Mouse (Mus musculus): ENCODE results near the gene Parp2. TPM values are rescaled to one million over a fixed set of nuclear protein-coding genes. Genes with fewer than 3 reads are reported as not detected.
A peak's percentile ranks its signal among the peaks of the same experiment; 100 is the strongest.
"Not testable (repeated sequence)": the region's sequence is repeated elsewhere in the genome, so short reads cannot be mapped to it uniquely, and the experiment has no call there.

Parp2 gene
- polyA plus RNA-seq, 1 experiment from 2014 or later: 66.0 TPM

DNA sequence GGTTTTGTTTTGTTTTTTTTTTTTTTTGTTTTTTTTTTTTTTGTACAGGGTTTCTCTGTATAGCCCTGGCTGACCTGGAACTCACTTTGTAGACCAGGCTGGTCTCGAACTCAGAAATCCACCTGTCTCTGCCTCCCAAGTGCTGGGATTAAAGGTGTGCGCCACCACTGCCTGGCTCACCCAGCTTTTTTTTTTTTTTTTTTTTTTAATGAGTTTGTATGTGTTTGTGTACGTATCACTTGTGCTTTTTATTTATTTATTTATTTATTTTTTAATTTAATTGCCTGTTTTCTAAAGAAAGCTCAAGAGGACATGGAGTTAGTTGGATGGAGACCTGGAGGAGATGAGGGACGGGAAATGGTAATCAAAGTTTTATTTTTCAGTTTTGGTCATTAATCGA lies 1.2 kb upstream of the Parp2 start:
- H3K27me3 ChIP-seq (ENCODE audit: control insufficient read depth, insufficient read depth, low read length); ATAC-seq (ENCODE audit: low FRiP score); H3K9ac ChIP-seq (ENCODE audit: low read depth, low read length): not testable (repeated sequence)

DNA sequence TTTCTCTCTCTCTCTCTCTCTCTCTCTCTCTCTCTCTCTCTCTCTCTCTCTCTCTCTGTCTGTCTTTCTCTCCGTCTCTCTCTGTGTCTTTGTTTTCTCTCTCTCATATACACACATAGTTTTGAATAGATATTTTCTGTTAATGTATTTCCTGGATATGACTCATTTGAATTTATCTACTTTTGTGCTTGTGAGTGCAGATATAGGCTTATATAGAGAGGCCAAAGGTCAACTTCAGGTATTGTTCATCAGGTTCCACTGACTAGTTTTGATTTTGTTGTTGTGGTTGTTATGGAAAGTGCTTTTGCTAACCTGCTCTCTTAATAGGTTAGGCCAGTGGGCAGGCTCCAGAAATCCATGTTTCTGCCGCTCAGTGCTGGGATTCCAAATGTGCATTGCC lies 5.4 kb downstream of the Parp2 start:
- no peaks in the 10 kb centered on the region for H3K4me1 ChIP-seq (replicated peaks; ENCODE audit: control insufficient read depth, insufficient read depth, low read length)
- no peaks in the 10 kb centered on the region for H3K27me3 ChIP-seq (ENCODE audit: control insufficient read depth, insufficient read depth, low read length)
- no peak overlapping the region for H3K9ac ChIP-seq (ENCODE audit: low read depth, low read length)
- H3K4me3 ChIP-seq (ENCODE audit: low read depth, low read length): no peak overlapping the region
- H3K36me3 ChIP-seq (ENCODE audit: control insufficient read depth, insufficient read depth, low read length): peaks cover 4% of the 10 kb centered on the region; the same call in 1 of the 2 replicates
- H3K4me2 ChIP-seq (replicated peaks; ENCODE audit: low read depth, low read length): no peak overlapping the region
- no peak for ATAC-seq (ENCODE audit: low FRiP score)
- H3K27ac ChIP-seq (ENCODE audit: low read depth, low read length): no peak overlapping the region
- DNase-seq (ENCODE audit: low spot score): no peak
- WGBS: 93% methylated on average over 2 of the region's 2 CpGs
- no peaks in the 10 kb centered on the region for H3K9me3 ChIP-seq (ENCODE audit: control insufficient read depth, low read length)

More for the DNA sequence above, 1.2 kb upstream of the Parp2 start:
- not testable (repeated sequence) for H3K9me3 ChIP-seq (ENCODE audit: control insufficient read depth, low read length); DNase-seq (ENCODE audit: low spot score); H3K36me3 ChIP-seq (ENCODE audit: control insufficient read depth, insufficient read depth, low read length); H3K4me3 ChIP-seq (ENCODE audit: low read depth, low read length); H3K4me1 ChIP-seq (replicated peaks; ENCODE audit: control insufficient read depth, insufficient read depth, low read length); H3K4me2 ChIP-seq (replicated peaks; ENCODE audit: low read depth, low read length); H3K27ac ChIP-seq (ENCODE audit: low read depth, low read length)
- 87% methylated on average over 5 of the region's 5 CpGs for WGBS

DNA sequence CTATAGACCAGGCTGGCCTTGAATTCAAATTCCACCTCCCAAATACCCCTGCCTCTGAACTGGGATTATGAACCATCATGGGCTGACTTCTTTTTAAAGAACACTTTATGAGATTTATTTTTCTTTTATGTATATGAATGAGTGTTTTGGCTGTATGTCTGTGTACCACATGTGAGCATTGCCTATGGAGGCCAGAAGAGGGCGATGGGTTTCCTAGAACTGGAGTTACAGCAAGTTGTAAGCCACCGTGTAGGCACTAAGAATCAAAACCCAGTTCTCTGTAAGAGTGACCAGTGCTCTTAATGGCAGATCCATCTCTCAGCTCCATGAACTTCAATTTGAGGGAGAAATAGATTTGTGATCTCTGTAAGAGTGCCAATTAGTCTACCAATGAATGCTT lies 15.6 kb downstream of the Parp2 start:
- WGBS: 73% methylated on average over 2 of the region's 2 CpGs
- no peak overlapping the region for H3K4me2 ChIP-seq (replicated peaks; ENCODE audit: low read depth, low read length)
- no peak overlapping the region for H3K27ac ChIP-seq (ENCODE audit: low read depth, low read length)
- no peak overlapping the region for H3K4me3 ChIP-seq (ENCODE audit: low read depth, low read length)
- no peak for DNase-seq (ENCODE audit: low spot score)
- H3K9me3 ChIP-seq (ENCODE audit: control insufficient read depth, low read length): no peaks in the 10 kb centered on the region
- H3K4me1 ChIP-seq (replicated peaks; ENCODE audit: control insufficient read depth, insufficient read depth, low read length): no peaks in the 10 kb centered on the region
- no peak overlapping the region for H3K9ac ChIP-seq (ENCODE audit: low read depth, low read length)
- peaks cover 5% of the 10 kb centered on the region; the same call in 1 of the 2 replicates for H3K36me3 ChIP-seq (ENCODE audit: control insufficient read depth, insufficient read depth, low read length)
- ATAC-seq (ENCODE audit: low FRiP score): no peak
- no peaks in the 10 kb centered on the region for H3K27me3 ChIP-seq (ENCODE audit: control insufficient read depth, insufficient read depth, low read length)

DNA sequence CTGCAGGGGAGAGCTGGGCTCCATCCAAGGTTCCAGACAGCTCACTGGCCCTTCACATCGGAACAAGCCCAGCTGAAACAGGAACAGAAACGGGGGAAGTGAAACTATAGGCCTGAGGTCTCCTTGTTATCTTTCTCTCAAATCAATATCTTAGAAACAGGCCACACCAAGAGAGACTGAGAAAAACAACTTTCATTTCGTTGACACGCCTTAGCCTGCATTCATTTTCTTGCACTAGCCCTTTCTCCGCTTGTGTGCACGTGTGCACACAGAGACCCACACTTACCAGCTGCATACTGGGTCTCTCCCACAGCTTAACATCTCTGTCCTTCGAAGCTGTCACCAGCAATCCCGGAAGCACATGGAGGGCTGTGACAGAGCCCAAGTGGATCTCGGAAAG lies 16.6 kb downstream of the Parp2 start:
- H3K27me3 ChIP-seq (ENCODE audit: control insufficient read depth, insufficient read depth, low read length): no peaks in the 10 kb centered on the region
- H3K9me3 ChIP-seq (ENCODE audit: control insufficient read depth, low read length): no peaks in the 10 kb centered on the region
- no peak overlapping the region for H3K4me3 ChIP-seq (ENCODE audit: low read depth, low read length)
- H3K36me3 ChIP-seq (ENCODE audit: control insufficient read depth, insufficient read depth, low read length): peaks cover 5% of the 10 kb centered on the region; the same call in 1 of the 2 replicates
- no peak for DNase-seq (ENCODE audit: low spot score)
- no peak for ATAC-seq (ENCODE audit: low FRiP score)
- 88% methylated on average over 9 of the region's 9 CpGs for WGBS
- no peaks in the 10 kb centered on the region for H3K4me1 ChIP-seq (replicated peaks; ENCODE audit: control insufficient read depth, insufficient read depth, low read length)
- H3K27ac ChIP-seq (ENCODE audit: low read depth, low read length): no peak overlapping the region
- H3K4me2 ChIP-seq (replicated peaks; ENCODE audit: low read depth, low read length): no peak overlapping the region
- H3K9ac ChIP-seq (ENCODE audit: low read depth, low read length): no peak overlapping the region

DNA sequence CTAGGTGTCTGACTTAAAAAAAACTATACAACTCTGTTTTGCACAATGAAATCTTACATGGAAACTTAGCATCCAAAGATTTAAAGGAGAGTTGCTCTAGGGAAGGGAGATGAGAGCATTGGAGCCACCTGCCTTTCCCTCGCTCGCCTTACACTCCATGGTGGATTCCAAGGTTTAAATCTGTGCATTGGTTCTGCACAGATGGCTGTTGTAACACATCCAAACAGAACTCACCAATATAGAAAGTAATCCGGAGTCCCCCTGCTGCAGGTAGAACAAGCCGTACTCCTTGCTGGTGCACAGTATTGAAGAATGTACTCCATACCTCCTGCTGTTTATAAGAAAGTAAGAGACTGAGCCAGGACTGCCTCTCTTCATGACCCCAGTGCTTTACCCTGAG lies 18.9 kb downstream of the Parp2 start:
- H3K36me3 ChIP-seq (ENCODE audit: control insufficient read depth, insufficient read depth, low read length): no peaks in the 10 kb centered on the region
- H3K4me3 ChIP-seq (ENCODE audit: low read depth, low read length): no peak overlapping the region
- H3K27ac ChIP-seq (ENCODE audit: low read depth, low read length): no peak overlapping the region
- no peak overlapping the region for H3K4me2 ChIP-seq (replicated peaks; ENCODE audit: low read depth, low read length)
- DNase-seq (ENCODE audit: low spot score) (no peak), ATAC-seq (ENCODE audit: low FRiP score) (no peak)
- H3K27me3 ChIP-seq (ENCODE audit: control insufficient read depth, insufficient read depth, low read length): no peaks in the 10 kb centered on the region
- H3K9me3 ChIP-seq (ENCODE audit: control insufficient read depth, low read length): no peaks in the 10 kb centered on the region
- 91% methylated on average over 4 of the region's 4 CpGs for WGBS
- H3K4me1 ChIP-seq (replicated peaks; ENCODE audit: control insufficient read depth, insufficient read depth, low read length): no peaks in the 10 kb centered on the region
- no peak overlapping the region for H3K9ac ChIP-seq (ENCODE audit: low read depth, low read length)

DNA sequence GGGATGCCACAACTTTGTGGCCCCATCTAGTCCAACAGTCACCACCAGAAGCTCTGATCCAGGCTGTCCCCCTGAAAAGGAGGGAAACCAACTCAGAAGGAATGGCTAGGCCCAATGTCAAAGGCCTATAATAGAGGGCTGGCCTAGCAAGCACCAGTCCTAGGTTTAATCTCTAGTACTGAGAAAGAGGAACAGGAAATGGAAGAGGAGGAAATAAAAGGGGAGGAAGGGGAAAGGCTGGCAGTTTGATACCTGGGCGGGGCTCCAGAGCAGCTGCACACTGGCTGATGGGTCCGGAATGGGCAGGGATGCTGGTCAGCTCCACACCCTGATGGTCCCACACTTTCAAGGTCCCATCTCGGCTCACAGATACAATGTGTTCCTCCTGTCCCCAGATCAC lies 22.2 kb downstream of the Parp2 start:
- no peak overlapping the region for H3K27ac ChIP-seq (ENCODE audit: low read depth, low read length)
- 84% methylated on average over 3 of the region's 3 CpGs for WGBS
- no peaks in the 10 kb centered on the region for H3K4me1 ChIP-seq (replicated peaks; ENCODE audit: control insufficient read depth, insufficient read depth, low read length)
- H3K4me3 ChIP-seq (ENCODE audit: low read depth, low read length): no peak overlapping the region
- no peak overlapping the region for H3K4me2 ChIP-seq (replicated peaks; ENCODE audit: low read depth, low read length)
- no peak for ATAC-seq (ENCODE audit: low FRiP score)
- no peaks in the 10 kb centered on the region for H3K27me3 ChIP-seq (ENCODE audit: control insufficient read depth, insufficient read depth, low read length)
- H3K9me3 ChIP-seq (ENCODE audit: control insufficient read depth, low read length): no peaks in the 10 kb centered on the region
- DNase-seq (ENCODE audit: low spot score): no peak
- H3K9ac ChIP-seq (ENCODE audit: low read depth, low read length): no peak overlapping the region
- no peaks in the 10 kb centered on the region for H3K36me3 ChIP-seq (ENCODE audit: control insufficient read depth, insufficient read depth, low read length)

DNA sequence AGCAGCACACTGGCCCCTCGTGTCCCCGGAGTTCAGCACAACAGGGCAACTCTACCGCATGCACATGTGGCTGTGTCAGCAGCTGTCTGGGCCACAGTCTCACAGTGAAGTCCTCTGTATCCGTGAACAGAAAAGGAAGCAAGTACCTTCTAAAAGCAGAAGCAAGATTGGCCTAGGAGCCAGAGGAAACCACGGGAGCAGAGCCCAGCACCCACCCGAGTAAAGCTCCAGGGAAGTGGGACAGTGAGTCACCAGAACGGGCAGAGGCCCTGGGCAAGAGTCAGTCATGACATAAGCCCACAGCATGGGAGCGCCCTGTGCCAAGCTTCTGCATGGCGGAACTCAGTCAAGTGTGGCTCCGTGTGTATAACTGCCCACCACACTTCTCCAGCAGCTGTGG lies 26.3 kb downstream of the Parp2 start:
- no peak for ATAC-seq (ENCODE audit: low FRiP score)
- H3K4me1 ChIP-seq (replicated peaks; ENCODE audit: control insufficient read depth, insufficient read depth, low read length): no peaks in the 10 kb centered on the region
- 86% methylated on average over 10 of the region's 10 CpGs for WGBS

DNA sequence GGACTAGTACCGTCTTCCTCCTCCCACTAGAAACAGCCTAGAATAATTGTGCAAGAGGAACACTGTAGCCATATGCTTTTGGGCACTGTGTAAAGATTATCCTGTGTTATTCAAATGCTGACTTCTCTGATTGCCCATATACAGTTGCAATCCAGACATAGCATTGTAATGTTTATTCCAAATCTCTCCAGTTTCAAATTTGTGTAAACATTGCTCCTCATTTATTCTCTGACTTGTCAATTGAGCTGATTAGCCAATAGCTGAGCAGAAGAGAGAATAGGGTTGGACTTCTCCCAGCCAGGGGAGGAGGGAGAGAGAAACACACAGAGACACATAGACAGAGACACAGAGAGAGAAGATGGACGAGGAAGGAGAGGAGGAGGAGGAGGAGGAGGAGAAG lies 26.8 kb downstream of the Parp2 start:
- no peak for ATAC-seq (ENCODE audit: low FRiP score)
- no peaks in the 10 kb centered on the region for H3K27me3 ChIP-seq (ENCODE audit: control insufficient read depth, insufficient read depth, low read length)
- no peaks in the 10 kb centered on the region for H3K4me1 ChIP-seq (replicated peaks; ENCODE audit: control insufficient read depth, insufficient read depth, low read length)
- no peak for DNase-seq (ENCODE audit: low spot score)
- 59% methylated on average over 2 of the region's 2 CpGs for WGBS
- no peak overlapping the region for H3K4me3 ChIP-seq (ENCODE audit: low read depth, low read length)
- no peak overlapping the region for H3K4me2 ChIP-seq (replicated peaks; ENCODE audit: low read depth, low read length)
- no peak overlapping the region for H3K9ac ChIP-seq (ENCODE audit: low read depth, low read length)
- H3K9me3 ChIP-seq (ENCODE audit: control insufficient read depth, low read length): no peaks in the 10 kb centered on the region
- H3K36me3 ChIP-seq (ENCODE audit: control insufficient read depth, insufficient read depth, low read length): no peaks in the 10 kb centered on the region
- no peak overlapping the region for H3K27ac ChIP-seq (ENCODE audit: low read depth, low read length)

More for the DNA sequence above, 26.3 kb downstream of the Parp2 start:
- Histone ChIP-seq H3K9me3 (ENCODE audit: control insufficient read depth, low read length) (no peaks in the 10 kb centered on the region), H3K9ac (ENCODE audit: low read depth, low read length) (no peak overlapping the region), H3K4me2 (replicated peaks; ENCODE audit: low read depth, low read length) (no peak overlapping the region), H3K27me3 (ENCODE audit: control insufficient read depth, insufficient read depth, low read length) (no peaks in the 10 kb centered on the region), H3K27ac (ENCODE audit: low read depth, low read length) (no peak overlapping the region), H3K36me3 (ENCODE audit: control insufficient read depth, insufficient read depth, low read length) (no peaks in the 10 kb centered on the region), H3K4me3 (ENCODE audit: low read depth, low read length) (no peak overlapping the region)
- DNase-seq (ENCODE audit: low spot score): no peak

DNA sequence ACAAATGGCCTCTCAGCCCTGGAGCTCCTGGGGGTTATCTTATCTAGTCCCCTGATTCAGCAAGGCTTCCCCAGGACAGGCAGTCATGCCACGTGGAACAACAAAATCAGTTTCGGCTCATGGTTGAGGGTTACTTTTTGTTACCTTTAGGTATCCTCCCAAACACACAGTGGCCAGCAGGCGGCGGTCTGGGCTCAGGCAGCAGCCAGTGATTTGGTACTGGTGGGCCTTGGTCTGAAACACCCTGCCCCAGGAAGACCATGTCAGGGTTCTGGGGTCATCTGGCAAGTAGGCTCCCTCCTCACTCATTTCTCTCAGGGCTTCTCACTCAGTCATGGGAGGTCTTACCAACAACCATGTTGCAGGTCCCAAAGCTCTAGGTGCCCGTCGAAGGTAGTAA lies 29.6 kb downstream of the Parp2 start:
- 68% methylated on average over 6 of the region's 6 CpGs for WGBS
- DNase-seq (ENCODE audit: low spot score) (peak; percentile 14), ATAC-seq (ENCODE audit: low FRiP score) (no peak)
- Histone ChIP-seq H3K27me3 (ENCODE audit: control insufficient read depth, insufficient read depth, low read length) (no peaks in the 10 kb centered on the region), H3K4me2 (replicated peaks; ENCODE audit: low read depth, low read length) (no peak overlapping the region), H3K9ac (ENCODE audit: low read depth, low read length) (no peak overlapping the region; the same call in 1 of the 2 replicates), H3K9me3 (ENCODE audit: control insufficient read depth, low read length) (no peaks in the 10 kb centered on the region), H3K36me3 (ENCODE audit: control insufficient read depth, insufficient read depth, low read length) (no peaks in the 10 kb centered on the region), H3K4me1 (replicated peaks; ENCODE audit: control insufficient read depth, insufficient read depth, low read length) (no peaks in the 10 kb centered on the region), H3K4me3 (ENCODE audit: low read depth, low read length) (no peak overlapping the region), H3K27ac (ENCODE audit: low read depth, low read length) (no peak overlapping the region)

Measured in hindbrain, embryonic 11.5 days (tissue).